Mouse (Mus musculus) heart, embryonic 11.5 days (tissue): ENCODE results near the gene Fgf12. TPM values are rescaled to one million over a fixed set of nuclear protein-coding genes. Genes with fewer than 3 reads are reported as not detected.

Source experiments
- ATAC-seq: fragments of 200-750 bp; cut with Nextera tagmentation; replicated peaks from 2 replicates; pipeline ENCODE4 v1.8.0; 2017; ENCODE audit warnings: moderate library complexity; ENCODE audit not compliant: insufficient number of reproducible peaks, low FRiP score, low TSS enrichment
- H3K27ac ChIP-seq: fragments of 300-500 bp; sonication (generic); 2 replicates; pipeline ENCODE4 v1.5.1; 2014; ENCODE audit warnings: mild to moderate bottlenecking, low read depth, low read length
- H3K27me3 ChIP-seq: fragments of 300-500 bp; sonication (generic); 2 replicates; pipeline ENCODE4 v1.6.1; 2014; ENCODE audit warnings: mild to moderate bottlenecking, low read length, mixed read lengths; ENCODE audit not compliant: control insufficient read depth, insufficient read depth
- H3K36me3 ChIP-seq: fragments of 300-500 bp; sonication (generic); 2 replicates; pipeline ENCODE4 v1.6.1; 2014; ENCODE audit warnings: mild to moderate bottlenecking, low read length, moderate library complexity, mixed read lengths; ENCODE audit not compliant: control insufficient read depth, insufficient read depth
- H3K4me1 ChIP-seq: fragments of 300-500 bp; sonication (generic); 2 replicates; pipeline ENCODE4 v1.6.1; 2014; ENCODE audit warnings: low read length; ENCODE audit not compliant: control insufficient read depth, insufficient read depth
- H3K4me2 ChIP-seq: fragments of 300-500 bp; sonication (generic); 2 replicates; pipeline ENCODE4 v1.6.1; 2014; ENCODE audit warnings: mild to moderate bottlenecking, moderate library complexity
- H3K4me3 ChIP-seq: fragments of 300-500 bp; sonication (generic); 2 replicates; pipeline ENCODE4 v1.5.1; 2014; ENCODE audit warnings: low read depth, low read length
- H3K9ac ChIP-seq: fragments of 300-500 bp; sonication (generic); 2 replicates; pipeline ENCODE4 v1.6.1; 2014; ENCODE audit warnings: mild to moderate bottlenecking, low read depth, low read length, moderate library complexity
- H3K9me3 ChIP-seq: fragments of 300-500 bp; sonication (generic); replicated peaks from 2 replicates; pipeline ENCODE4 v1.6.1; 2016; ENCODE audit warnings: low read length; ENCODE audit not compliant: control insufficient read depth
- WGBS: fragments of 180-500 bp; shearing (Covaris S2); extraction: QIAGEN DNeasy Blood & Tissue Kit; methylation state at CpG from one replicate; pipeline ENCODE4 v1.1.7; 2014; ENCODE audit not compliant: insufficient replicate concordance; 5-methylcytosine and 5-hydroxymethylcytosine counted together
- polyA plus RNA-seq: library from polyadenylated mRNA; unstranded; fragments of >200 nt; fragmentation: Nextera tagmentation; extraction: Ambion mirVana; gene quantifications from 2 replicates; pipeline ENCODE4 v1.2.1, GENCODE M21; 2014

Fgf12 gene
- 6.7 and 7.8 TPM in 2 replicates for polyA plus RNA-seq

DNA sequence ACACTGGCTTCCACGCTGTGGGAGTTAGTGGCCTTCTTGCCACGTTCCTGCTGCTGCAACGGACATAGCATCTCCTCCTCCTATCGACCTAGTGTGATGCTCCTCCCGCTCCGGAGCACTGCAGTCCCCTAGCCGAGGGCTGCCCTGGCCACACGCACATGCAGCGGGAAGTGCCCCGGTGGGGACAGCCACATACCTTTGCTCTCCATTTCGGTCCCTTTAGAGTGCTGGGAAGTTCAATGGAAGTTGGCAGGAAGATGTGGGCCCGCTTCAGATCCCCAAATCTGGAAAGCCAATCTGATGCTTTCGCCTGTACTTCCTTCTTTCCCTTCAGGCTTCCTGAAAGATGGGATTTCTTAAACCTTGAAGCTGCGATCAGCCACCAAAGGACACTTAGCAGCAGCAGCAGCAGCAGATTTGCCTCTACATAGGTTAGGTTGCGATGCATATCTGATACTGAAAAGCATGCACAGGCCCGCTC is at the start of gene Fgf12:
Fgf12 (minus strand) TSS at position 431 of the 481 bp plus-strand sequence.
- Histone ChIP-seq H3K27me3 (no peaks in the 10 kb centered on the region), H3K27ac (no peak within 1 kb of the TSS), H3K9me3 (no peaks in the 10 kb centered on the region), H3K4me3 (peak within 1 kb of the TSS; percentile 46), H3K4me2 (peak within 1 kb of the TSS; percentile 79), H3K36me3 (no peaks in the 10 kb centered on the region), H3K4me1 (peaks cover 4% of the 10 kb centered on the region; the same call in 1 of the 2 replicates), H3K9ac (peak within 1 kb of the TSS; percentile 56)
- ATAC-seq: no peak
- 1% methylated on average over 16 of the region's 16 CpGs for WGBS

DNA sequence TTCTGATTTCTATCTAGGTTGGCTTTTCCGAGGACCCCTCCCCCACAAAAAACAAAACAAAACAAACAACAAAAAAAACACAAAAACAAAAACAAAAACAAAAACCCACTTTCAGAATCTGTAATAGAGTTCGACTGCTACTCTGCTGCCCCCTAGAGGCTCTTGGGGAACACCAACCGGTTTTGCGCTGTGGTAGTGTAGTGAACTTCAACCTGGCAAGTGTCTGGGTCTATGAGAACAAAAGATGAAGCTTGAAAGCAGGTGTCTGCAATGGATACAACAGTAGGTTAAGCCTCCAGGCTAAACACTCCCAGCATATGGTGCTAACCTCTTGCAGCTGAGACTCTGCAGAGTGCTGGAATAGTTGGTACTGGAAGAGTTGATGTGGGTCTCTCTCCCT is 40.2 kb upstream of the Fgf12 start:
- no peak for ATAC-seq
- Histone ChIP-seq H3K9ac (no peak overlapping the region), H3K36me3 (no peaks in the 10 kb centered on the region), H3K27ac (no peak overlapping the region), H3K9me3 (no peaks in the 10 kb centered on the region), H3K4me1 (no peaks in the 10 kb centered on the region), H3K4me2 (no peak overlapping the region), H3K4me3 (no peak overlapping the region), H3K27me3 (no peaks in the 10 kb centered on the region)
- WGBS: 2% methylated on average over 4 of the region's 4 CpGs

DNA sequence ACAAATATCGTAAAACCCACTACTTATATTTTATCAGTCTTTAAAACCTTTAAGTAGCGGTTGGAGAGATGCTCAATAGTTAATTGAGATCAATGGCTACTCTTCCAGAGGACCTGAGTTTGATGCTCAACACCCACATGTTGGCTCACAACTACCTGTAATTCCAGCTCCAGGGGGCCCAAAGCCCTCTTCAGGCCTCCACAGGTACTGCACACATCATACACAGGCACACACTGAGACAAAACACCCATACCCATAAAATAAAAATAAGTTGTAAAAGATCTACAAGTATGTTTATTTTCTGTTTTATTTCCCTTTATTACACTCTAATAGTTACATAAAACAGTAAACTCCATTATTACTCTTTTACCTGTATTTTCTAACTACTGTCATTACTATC is 17.4 kb upstream of the Fgf12 start:
- 80% methylated on average over 2 of the region's 2 CpGs for WGBS
- H3K4me3 ChIP-seq: no peak overlapping the region
- no peak overlapping the region for H3K9ac ChIP-seq
- ATAC-seq: no peak
- no peaks in the 10 kb centered on the region for H3K9me3 ChIP-seq
- no peak overlapping the region for H3K27ac ChIP-seq
- H3K27me3 ChIP-seq: no peaks in the 10 kb centered on the region
- no peaks in the 10 kb centered on the region for H3K36me3 ChIP-seq
- no peaks in the 10 kb centered on the region for H3K4me1 ChIP-seq
- H3K4me2 ChIP-seq: no peak overlapping the region

DNA sequence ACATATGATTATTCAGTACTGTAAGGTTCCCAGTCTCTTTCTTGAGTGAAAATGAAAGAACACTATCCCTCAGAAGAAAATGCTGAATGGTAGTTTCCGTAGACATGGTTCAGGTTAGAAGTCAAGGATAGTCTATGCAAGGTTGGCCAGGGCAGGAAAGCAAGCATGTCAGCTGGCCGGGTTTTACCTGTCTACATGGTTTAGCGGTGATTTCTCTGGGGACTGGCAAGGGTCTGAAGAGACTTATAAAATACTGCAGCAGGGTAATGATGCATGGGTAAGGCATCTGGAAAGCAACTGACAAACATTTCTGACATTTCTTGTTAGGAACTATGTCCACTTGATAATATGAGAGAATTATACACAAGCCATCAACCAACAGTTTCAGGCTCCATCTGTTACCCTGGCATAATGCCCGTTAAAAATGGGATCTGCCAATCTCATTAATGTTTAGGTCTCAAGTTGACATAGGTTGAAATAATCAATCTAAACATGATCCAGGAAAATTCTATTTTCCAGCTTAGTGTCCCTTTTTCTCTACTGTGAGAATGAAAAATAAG is 8.6 kb upstream of the Fgf12 start:
- Histone ChIP-seq H3K4me1 (no peaks in the 10 kb centered on the region), H3K27ac (no peak overlapping the region), H3K9ac (no peak overlapping the region), H3K27me3 (no peaks in the 10 kb centered on the region), H3K4me2 (no peak overlapping the region), H3K36me3 (no peaks in the 10 kb centered on the region), H3K4me3 (no peak overlapping the region), H3K9me3 (no peaks in the 10 kb centered on the region)
- 85% methylated on average over 4 of the region's 4 CpGs for WGBS
- no peak for ATAC-seq

DNA sequence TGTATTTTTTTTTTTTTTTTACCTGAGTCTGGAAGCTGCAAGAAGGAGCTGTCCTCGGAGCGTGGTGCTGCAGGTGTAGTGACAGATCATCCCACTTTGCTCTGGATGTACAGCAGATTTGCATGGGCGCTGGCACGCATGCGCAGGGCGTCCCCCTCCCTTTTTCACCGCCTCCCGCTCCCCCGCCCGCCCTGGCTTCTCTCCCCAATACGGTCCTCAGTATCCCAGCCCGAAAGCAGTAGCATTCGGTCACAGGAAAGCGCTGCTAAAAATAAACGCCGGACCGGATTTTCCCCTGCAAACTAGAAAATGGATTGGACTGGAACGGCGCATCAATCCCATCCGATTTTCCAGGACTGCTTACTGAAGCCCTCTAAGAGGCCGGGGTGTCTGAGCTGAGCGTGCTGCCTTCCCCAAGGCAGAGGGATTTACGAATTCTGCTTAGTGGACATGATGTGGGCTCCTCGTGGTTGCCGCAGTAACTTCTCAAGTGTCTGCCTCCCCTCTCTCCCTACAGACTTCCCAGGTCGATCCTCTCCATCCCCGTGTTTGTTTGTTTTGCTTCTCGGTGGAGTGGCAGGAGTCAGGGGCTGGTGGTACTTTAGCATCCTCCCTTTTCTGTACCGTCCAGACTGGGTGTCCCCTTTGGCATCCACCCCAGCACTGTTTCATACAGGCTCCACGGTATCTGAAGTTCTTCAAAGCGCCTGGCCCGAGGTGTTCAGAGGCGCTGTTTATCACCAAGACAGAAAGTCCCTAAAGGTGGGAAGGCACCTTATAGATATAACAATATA is 453 bp upstream of the Fgf12 start:
- no peaks in the 10 kb centered on the region for H3K36me3 ChIP-seq
- under 1% methylated on average over 33 of the region's 33 CpGs for WGBS
- H3K4me2 ChIP-seq: peak overlapping the region; percentile 79
- H3K27me3 ChIP-seq: no peaks in the 10 kb centered on the region
- no peak overlapping the region for H3K27ac ChIP-seq
- peak overlapping the region; percentile 46 for H3K4me3 ChIP-seq
- H3K4me1 ChIP-seq: peaks cover 4% of the 10 kb centered on the region; the same call in 1 of the 2 replicates
- H3K9me3 ChIP-seq: no peaks in the 10 kb centered on the region
- peak; percentile 84 for ATAC-seq
- peak overlapping the region; percentile 56 for H3K9ac ChIP-seq

DNA sequence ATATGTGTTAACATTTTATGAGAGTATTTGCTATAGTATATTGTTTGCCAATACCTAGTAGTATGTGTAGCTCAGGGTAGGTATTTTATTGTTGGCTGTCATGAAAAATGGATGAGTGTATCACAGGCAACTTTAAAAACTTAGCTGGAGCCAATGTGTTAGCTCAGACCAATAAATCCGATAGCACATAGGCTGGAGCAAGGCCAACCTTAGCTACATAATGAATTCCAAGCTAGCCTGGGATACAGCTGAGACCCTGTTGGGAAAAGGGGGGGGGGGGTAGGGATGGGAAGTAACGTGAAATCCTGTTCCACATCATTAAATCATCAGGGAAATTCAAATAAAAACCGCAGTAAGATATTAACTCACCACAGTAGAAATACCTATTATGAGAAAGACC is 18.4 kb downstream of the Fgf12 start:
- Histone ChIP-seq H3K9ac (no peak overlapping the region), H3K27ac (no peak overlapping the region), H3K27me3 (no peaks in the 10 kb centered on the region), H3K9me3 (no peaks in the 10 kb centered on the region), H3K4me1 (no peaks in the 10 kb centered on the region), H3K4me2 (no peak overlapping the region), H3K4me3 (no peak overlapping the region), H3K36me3 (no peaks in the 10 kb centered on the region)
- no peak for ATAC-seq
- 65% methylated on average over 3 of the region's 3 CpGs for WGBS

DNA sequence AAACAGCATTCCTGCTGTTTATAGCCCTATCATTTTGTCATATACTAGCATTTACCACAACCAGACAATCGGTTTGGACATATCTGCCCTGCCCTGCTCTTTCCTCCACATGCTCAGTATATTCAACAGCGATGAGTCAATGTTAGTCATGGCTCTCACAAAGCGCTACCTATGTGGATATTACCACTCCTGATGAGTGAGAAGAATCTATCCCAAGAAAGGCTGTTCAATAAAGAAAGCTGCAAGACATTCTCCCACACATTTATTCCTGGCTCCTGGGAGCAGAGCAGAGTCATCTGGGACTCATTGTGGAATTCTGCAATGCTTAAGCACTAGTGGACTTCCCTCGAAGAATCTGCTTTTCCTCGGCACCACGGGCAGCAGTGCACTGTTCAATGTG is 26.1 kb downstream of the Fgf12 start:
- no peaks in the 10 kb centered on the region for H3K27me3 ChIP-seq
- H3K4me1 ChIP-seq: no peaks in the 10 kb centered on the region
- ATAC-seq: no peak
- H3K4me3 ChIP-seq: no peak overlapping the region
- H3K9ac ChIP-seq: no peak overlapping the region
- 83% methylated on average over 6 of the region's 6 CpGs for WGBS
- H3K27ac ChIP-seq: no peak overlapping the region
- no peak overlapping the region for H3K4me2 ChIP-seq
- no peaks in the 10 kb centered on the region for H3K9me3 ChIP-seq
- no peaks in the 10 kb centered on the region for H3K36me3 ChIP-seq

DNA sequence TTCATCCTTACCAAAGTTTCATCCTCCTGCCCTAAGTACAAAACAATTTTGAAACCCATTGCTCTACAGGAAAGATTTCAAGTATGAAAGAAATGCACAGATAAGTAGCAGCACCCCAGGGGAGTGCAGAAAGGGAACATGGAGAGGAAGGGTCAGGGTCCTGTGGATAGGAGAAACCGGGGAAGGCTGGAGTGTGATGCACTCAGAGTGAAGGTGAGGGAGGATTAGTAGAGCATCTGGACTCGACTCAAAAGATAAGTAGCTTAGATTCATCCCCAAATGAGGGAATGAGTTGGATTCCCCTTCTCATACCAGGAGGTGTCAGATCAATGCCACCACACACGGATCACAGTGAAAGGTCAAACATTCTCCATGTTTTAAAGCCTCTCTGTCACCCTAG is 46.2 kb downstream of the Fgf12 start:
- Histone ChIP-seq H3K36me3 (no peaks in the 10 kb centered on the region), H3K27ac (no peak overlapping the region), H3K9me3 (no peaks in the 10 kb centered on the region), H3K9ac (no peak overlapping the region), H3K4me2 (no peak overlapping the region), H3K4me3 (no peak overlapping the region), H3K4me1 (no peaks in the 10 kb centered on the region), H3K27me3 (no peaks in the 10 kb centered on the region)
- WGBS: 28% methylated on average over 3 of the region's 3 CpGs
- ATAC-seq: no peak
